Mouse (Mus musculus): Measurements from ENCODE around the gene Gbp8. TPM values are rescaled to one million over a fixed set of nuclear protein-coding genes. Genes with fewer than 3 reads are reported as not detected.
"Not testable (repeated sequence)": the region's sequence is repeated elsewhere in the genome, so short reads cannot be mapped to it uniquely, and the experiment has no call there.

Gene Gbp8
- total and polyA plus RNA-seq, 3 experiments, result 0.13 to 0.29 (median 0.23) TPM

DNA sequence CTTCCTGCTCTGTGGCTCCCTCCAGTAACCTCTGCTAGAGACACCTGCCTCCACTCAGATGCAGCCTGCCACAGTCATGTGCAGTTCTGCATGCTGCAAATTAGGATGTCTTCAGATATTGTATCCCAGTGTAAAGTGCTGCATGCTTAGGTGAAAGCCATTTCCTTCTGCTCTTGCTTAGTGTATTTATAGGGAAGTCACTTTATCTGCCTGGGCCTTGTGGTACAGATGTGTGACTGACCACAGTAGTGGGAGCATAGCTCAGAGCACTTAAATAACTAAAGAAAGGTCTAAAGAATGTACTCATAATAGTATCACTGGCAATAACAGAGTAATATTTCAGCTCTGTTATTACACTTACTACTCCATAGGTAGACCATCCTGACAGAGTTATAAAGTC lies 57.4 kb downstream of the Gbp8 start:
- H3K36me3 ChIP-seq (ENCODE audit: control insufficient read depth, insufficient read depth, low read length), result no peaks in the 10 kb centered on the region
- H3K27me3 ChIP-seq (ENCODE audit: control insufficient read depth, insufficient read depth, low read length), result no peaks in the 10 kb centered on the region
- no peak for DNase-seq
- intact Hi-C loops (cut with DNase I), result no loop called here
- no peak overlapping the region for H3K27ac ChIP-seq
- H3K9ac ChIP-seq (ENCODE audit: low read depth, low read length), result no peak overlapping the region
- H3K79me2 ChIP-seq (replicated peaks; ENCODE audit: control insufficient read depth, insufficient read depth, low read length), result no peaks in the 10 kb centered on the region
- H3K4me3 ChIP-seq, result no peak overlapping the region
- no peaks in the 10 kb centered on the region for H3K4me1 ChIP-seq (ENCODE audit: control insufficient read depth, insufficient read depth, low read length)
- TF ChIP-seq POLR2A (IDR thresholded peaks at IDR 0.05; ENCODE audit: insufficient read depth, low read depth, low read length) (no peak), EP300 (IDR thresholded peaks at IDR 0.05; ENCODE audit: insufficient read depth, low read depth, low read length) (no peak), CTCF (IDR thresholded peaks at IDR 0.05) (no peak)

DNA sequence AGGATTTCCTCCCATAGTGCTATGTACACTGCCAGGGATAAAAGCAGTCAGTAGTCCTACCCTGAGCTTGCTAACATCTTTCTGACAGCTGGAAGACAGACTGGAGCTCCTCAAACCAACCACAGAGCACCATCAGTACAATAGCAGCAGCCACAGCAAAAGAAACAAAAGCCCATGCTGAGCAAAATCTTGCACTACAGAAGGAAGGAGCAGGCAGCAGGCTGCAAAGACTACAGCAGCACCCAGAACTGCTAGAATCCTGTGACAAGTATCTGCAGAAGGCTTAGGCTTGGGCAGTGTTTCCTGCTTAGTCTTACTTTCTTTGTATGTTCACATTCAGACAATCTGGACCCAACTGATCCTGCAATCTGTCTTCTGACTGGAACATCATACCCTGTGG lies 71.0 kb downstream of the Gbp8 start:
- DNase-seq; H3K27me3 ChIP-seq (ENCODE audit: control insufficient read depth, insufficient read depth, low read length); H3K4me3 ChIP-seq; intact Hi-C loops (cut with DNase I); H3K9ac ChIP-seq (ENCODE audit: low read depth, low read length); H3K27ac ChIP-seq; H3K36me3 ChIP-seq (ENCODE audit: control insufficient read depth, insufficient read depth, low read length); H3K79me2 ChIP-seq (replicated peaks; ENCODE audit: control insufficient read depth, insufficient read depth, low read length); H3K4me1 ChIP-seq (ENCODE audit: control insufficient read depth, insufficient read depth, low read length): not testable (repeated sequence)

DNA sequence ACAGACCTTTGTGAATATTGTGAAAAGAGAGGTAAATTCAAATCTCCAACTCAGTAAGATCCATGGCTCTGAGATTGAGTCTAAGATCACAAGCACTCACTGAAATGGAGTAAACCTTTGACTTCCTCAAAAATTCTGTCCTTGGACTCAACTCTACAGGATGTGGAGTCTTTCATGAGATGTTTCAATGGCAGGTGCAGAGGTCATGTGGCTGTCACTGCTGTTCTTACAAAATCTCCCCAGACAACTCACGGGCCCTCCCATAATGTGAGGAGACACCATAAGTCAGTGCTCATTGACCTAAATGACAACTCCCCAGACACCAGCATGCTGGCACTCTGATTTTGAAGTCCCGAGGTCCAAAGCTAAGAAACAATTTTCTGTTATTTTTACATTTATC lies 74.9 kb downstream of the Gbp8 start:
- H3K27ac ChIP-seq, result not testable (repeated sequence)

DNA sequence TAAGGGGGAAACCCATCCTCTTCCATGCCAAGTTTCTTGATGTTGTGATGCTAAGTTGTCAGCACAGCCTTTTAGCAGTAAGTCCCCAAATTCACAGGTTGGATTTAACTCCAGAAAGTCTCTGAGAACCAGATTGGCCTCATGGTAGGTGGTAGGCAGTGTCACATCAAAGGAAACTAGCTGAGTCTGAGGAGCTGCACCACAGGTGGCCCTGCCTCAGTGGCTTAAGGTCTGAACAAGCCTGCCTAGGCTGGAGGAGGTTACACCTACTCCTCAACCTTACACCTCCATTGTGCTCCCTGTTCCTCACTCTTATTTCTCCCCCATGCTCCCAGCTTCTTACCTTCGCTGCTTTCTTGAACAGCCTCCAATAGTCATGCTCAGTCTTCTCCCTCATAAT lies 76.0 kb downstream of the Gbp8 start:
- TF ChIP-seq POLR2A (IDR thresholded peaks at IDR 0.05; ENCODE audit: insufficient read depth, low read depth, low read length) (no peak), CTCF (IDR thresholded peaks at IDR 0.05) (no peak), EP300 (IDR thresholded peaks at IDR 0.05; ENCODE audit: insufficient read depth, low read depth, low read length) (no peak)
- WGBS, result 75% methylated on average over 1 of the region's 1 CpGs
- H3K79me2 ChIP-seq (replicated peaks; ENCODE audit: control insufficient read depth, insufficient read depth, low read length), result no peaks in the 10 kb centered on the region
- no peaks in the 10 kb centered on the region for H3K36me3 ChIP-seq (ENCODE audit: control insufficient read depth, insufficient read depth, low read length)
- intact Hi-C loops (cut with DNase I), result no loop called here
- peaks cover 1% of the 10 kb centered on the region; the same call in 1 of the 2 replicates for H3K4me1 ChIP-seq (ENCODE audit: control insufficient read depth, insufficient read depth, low read length)
- no peak for DNase-seq
- no peak overlapping the region for H3K9ac ChIP-seq (ENCODE audit: low read depth, low read length)
- H3K4me3 ChIP-seq, result no peak overlapping the region
- H3K27me3 ChIP-seq (ENCODE audit: control insufficient read depth, insufficient read depth, low read length), result no peaks in the 10 kb centered on the region
- H3K27ac ChIP-seq, result no peak overlapping the region

More for the DNA sequence above, 74.9 kb downstream of the Gbp8 start:
- H3K36me3 ChIP-seq (ENCODE audit: control insufficient read depth, insufficient read depth, low read length); H3K27me3 ChIP-seq (ENCODE audit: control insufficient read depth, insufficient read depth, low read length); H3K4me1 ChIP-seq (ENCODE audit: control insufficient read depth, insufficient read depth, low read length); DNase-seq; H3K79me2 ChIP-seq (replicated peaks; ENCODE audit: control insufficient read depth, insufficient read depth, low read length); intact Hi-C loops (cut with DNase I); H3K4me3 ChIP-seq; H3K9ac ChIP-seq (ENCODE audit: low read depth, low read length): not testable (repeated sequence)
- WGBS, result 68% methylated on average over 2 of the region's 2 CpGs

GRCm38 (mm10) chr5:105062403-105062802 lies 76.9 kb downstream of the Gbp8 start:
- H3K4me3 ChIP-seq; H3K27ac ChIP-seq; H3K36me3 ChIP-seq (ENCODE audit: control insufficient read depth, insufficient read depth, low read length); intact Hi-C loops (cut with DNase I); H3K27me3 ChIP-seq (ENCODE audit: control insufficient read depth, insufficient read depth, low read length); H3K4me1 ChIP-seq (ENCODE audit: control insufficient read depth, insufficient read depth, low read length); H3K9ac ChIP-seq (ENCODE audit: low read depth, low read length); DNase-seq; H3K79me2 ChIP-seq (replicated peaks; ENCODE audit: control insufficient read depth, insufficient read depth, low read length): not testable (repeated sequence)
- WGBS, result 32% methylated on average over 2 of the region's 2 CpGs

GRCm38 (mm10) chr5:105060224-105060623 lies 79.1 kb downstream of the Gbp8 start:
- no peaks in the 10 kb centered on the region for H3K36me3 ChIP-seq (ENCODE audit: control insufficient read depth, insufficient read depth, low read length)

GRCm38 (mm10) chr5:105055279-105055678 lies 84.1 kb downstream of the Gbp8 start:
- 98% methylated on average over 2 of the region's 2 CpGs for WGBS
- intact Hi-C loops (cut with DNase I), result loop anchor here (10.0 kb wide), 1 partner anchor 70 kb away; the partner anchor contains the start of gene Abcg3

More at GRCm38 (mm10) chr5:105060224-105060623, 79.1 kb downstream of the Gbp8 start:
- Histone ChIP-seq H3K4me1 (ENCODE audit: control insufficient read depth, insufficient read depth, low read length) (peaks cover 1% of the 10 kb centered on the region; the same call in 1 of the 2 replicates), H3K27ac (no peak overlapping the region), H3K79me2 (replicated peaks; ENCODE audit: control insufficient read depth, insufficient read depth, low read length) (no peaks in the 10 kb centered on the region), H3K9ac (ENCODE audit: low read depth, low read length) (no peak overlapping the region), H3K27me3 (ENCODE audit: control insufficient read depth, insufficient read depth, low read length) (no peaks in the 10 kb centered on the region), H3K4me3 (no peak overlapping the region)
- intact Hi-C loops (cut with DNase I), result no loop called here
- 96% methylated on average over 2 of the region's 2 CpGs for WGBS
- no peak for TF ChIP-seq EP300 (IDR thresholded peaks at IDR 0.05; ENCODE audit: insufficient read depth, low read depth, low read length)
- TF ChIP-seq POLR2A (IDR thresholded peaks at IDR 0.05; ENCODE audit: insufficient read depth, low read depth, low read length), result no peak
- no peak for TF ChIP-seq CTCF (IDR thresholded peaks at IDR 0.05)
- no peak for DNase-seq

DNA sequence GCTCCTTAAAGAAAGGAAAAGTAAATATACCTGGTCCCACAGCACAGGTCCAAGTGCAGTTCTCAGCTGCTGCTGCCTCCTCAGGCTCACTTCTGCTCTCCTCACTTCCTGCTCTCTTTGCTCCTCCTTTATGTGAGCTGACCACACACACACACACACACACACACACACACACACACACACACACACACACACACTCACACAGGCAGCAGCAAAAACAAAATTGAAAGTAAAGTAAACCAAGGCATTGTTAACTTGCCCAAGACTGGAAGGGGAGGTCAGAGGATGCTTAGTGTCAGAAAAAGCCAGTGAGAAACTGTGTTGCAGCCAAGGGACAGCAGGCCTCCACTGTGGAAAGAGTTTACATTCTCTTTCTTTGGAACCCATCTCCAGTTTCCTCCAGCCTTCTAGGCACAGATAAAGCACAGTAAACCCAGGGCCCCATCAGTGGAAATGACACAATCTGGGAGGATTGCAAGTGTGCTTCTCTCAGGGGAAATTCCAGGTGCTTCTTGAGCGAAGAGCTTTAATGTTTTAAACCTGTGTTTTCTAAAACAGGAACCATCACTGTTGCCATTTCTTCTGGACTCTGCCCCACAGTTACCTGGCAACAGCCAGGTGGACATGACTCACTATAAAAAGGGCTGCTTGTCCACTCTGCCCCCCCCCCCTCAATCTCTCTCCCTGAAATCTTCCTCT lies 85.7 kb downstream of the Gbp8 start:
- H3K79me2 ChIP-seq (replicated peaks; ENCODE audit: control insufficient read depth, insufficient read depth, low read length); H3K27me3 ChIP-seq (ENCODE audit: control insufficient read depth, insufficient read depth, low read length); H3K36me3 ChIP-seq (ENCODE audit: control insufficient read depth, insufficient read depth, low read length); DNase-seq; H3K4me3 ChIP-seq; H3K4me1 ChIP-seq (ENCODE audit: control insufficient read depth, insufficient read depth, low read length); H3K9ac ChIP-seq (ENCODE audit: low read depth, low read length); H3K27ac ChIP-seq: not testable (repeated sequence)
- 61% methylated on average over 1 of the region's 1 CpGs for WGBS
- intact Hi-C loops (cut with DNase I), result loop anchor here (10.0 kb wide), 1 partner anchor 69 kb away; the partner anchor contains the start of gene Abcg3

More at GRCm38 (mm10) chr5:105055279-105055678, 84.1 kb downstream of the Gbp8 start:
- Histone ChIP-seq H3K79me2 (replicated peaks; ENCODE audit: control insufficient read depth, insufficient read depth, low read length) (no peaks in the 10 kb centered on the region), H3K4me1 (ENCODE audit: control insufficient read depth, insufficient read depth, low read length) (no peaks in the 10 kb centered on the region), H3K27ac (no peak overlapping the region), H3K36me3 (ENCODE audit: control insufficient read depth, insufficient read depth, low read length) (no peaks in the 10 kb centered on the region), H3K27me3 (ENCODE audit: control insufficient read depth, insufficient read depth, low read length) (no peaks in the 10 kb centered on the region), H3K4me3 (no peak overlapping the region), H3K9ac (ENCODE audit: low read depth, low read length) (no peak overlapping the region)
- no peak for DNase-seq
- no peak for TF ChIP-seq POLR2A (IDR thresholded peaks at IDR 0.05; ENCODE audit: insufficient read depth, low read depth, low read length)
- TF ChIP-seq EP300 (IDR thresholded peaks at IDR 0.05; ENCODE audit: insufficient read depth, low read depth, low read length), result no peak
- TF ChIP-seq CTCF (IDR thresholded peaks at IDR 0.05), result no peak
